Mouse (Mus musculus) adrenal gland, adult 18-20 months (tissue): ENCODE results near the gene Tgtp2. TPM values are rescaled to one million over a fixed set of nuclear protein-coding genes. Genes with fewer than 3 reads are reported as not detected.
"Not testable (repeated sequence)": the region's sequence is repeated elsewhere in the genome, so short reads cannot be mapped to it uniquely, and the experiment has no call there.

Source experiments
- DNase-seq, 2 experiments: peaks; one replicate each; pipeline ENCODE4 v3.0.0; 2021 to 2022; ENCODE audit warnings: low spot score in 2 of 2
- long read RNA-seq, 2 experiments: library from polyadenylated mRNA; stranded (forward); transcript quantifications; one replicate each; pipeline ENCODE4 v2.0.0; 2021
- total RNA-seq, 2 experiments: library from RNA; stranded (reverse); gene quantifications; 1 replicate in 1 of 2; 2 replicates in 1 of 2; pipeline ENCODE4 v1.2.3; 2021

Tgtp2 gene
- total RNA-seq: 10 to 100 TPM in 1 of 2 experiments, 1 to 10 TPM in 1; 4.3 to 18.2 TPM
- long read RNA-seq, experiment 1, transcript Tgtp2-201 (2 exons, 2,810 nt): major isoform, 9 of 10 reads
- long read RNA-seq, experiment 1, partial matches to known transcripts: 0 of 10 reads
- long read RNA-seq, experiment 1, other reads (novel, unspliced or antisense): 1 of 10 reads
- long read RNA-seq, experiment 2, partial matches to known transcripts: 0 of 1 reads
- long read RNA-seq, experiment 2, other reads (novel, unspliced or antisense): 0 of 1 reads

DNA sequence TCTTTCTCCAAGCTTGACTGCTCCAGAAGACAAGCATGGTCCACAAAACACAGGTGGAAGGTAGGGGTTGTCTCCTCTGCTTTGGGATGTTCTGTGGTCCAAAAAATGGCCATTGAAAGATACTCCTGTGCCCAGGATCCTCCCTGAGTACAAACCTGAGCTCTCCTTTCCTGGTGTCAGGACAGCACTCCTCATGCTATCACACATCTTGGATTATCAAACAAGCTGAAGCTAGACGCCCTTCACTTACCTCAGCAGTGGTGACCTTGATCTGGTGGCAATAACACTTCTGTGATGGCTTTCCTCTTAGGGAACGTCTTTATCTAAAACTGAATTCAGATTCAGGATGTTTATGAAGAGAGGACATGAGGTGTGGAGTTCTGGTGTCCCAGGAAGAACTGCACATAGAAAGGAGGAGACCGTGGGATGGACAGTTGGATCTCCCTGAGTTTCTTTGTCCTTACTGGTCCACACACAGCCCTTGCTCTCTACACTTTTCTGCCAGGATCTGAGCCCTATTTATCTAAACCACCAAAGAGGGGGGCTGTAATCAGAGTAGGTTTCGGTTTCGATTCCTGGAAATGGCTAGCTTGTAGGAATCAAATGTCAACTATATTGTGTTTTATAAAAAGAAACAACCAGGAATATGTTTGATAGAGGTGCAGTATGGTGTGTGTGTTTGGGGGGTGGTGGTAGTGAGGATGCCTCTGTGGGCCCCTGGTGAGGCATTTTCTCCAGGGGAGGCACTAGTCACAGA lies at the start of gene Tgtp2:
Gene Tgtp2, minus strand, starts transcription at position 494 of the 757 bp plus-strand sequence.
- DNase-seq: not testable (repeated sequence)

GRCm38 (mm10) chr11:49112624-49113219 lies 48.7 kb upstream of the Tgtp2 start:
- DNase-seq: no peak

DNA sequence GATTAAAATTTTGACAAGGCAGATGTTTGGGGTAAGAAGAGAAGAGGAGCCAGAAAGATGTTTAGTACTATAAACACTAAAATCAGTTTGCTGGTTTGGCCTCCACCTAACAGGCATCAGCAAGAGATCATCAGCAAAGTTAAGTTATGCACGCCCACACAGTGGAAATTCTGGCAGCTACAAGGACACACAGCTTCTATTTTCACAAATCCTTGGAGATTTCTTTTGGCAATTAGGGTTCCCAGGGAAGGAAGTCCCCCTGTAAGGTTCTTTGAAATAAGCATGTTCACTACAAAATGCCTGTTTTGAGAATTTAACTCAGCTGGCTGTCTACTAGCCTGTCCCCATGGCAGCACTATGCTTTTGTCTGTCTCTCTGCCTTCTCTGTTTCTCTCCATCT lies 47.0 kb upstream of the Tgtp2 start:
- DNase-seq: no peak

- DNase-seq: no peak
Observed at GRCm38 (mm10) chr11:49108833-49109232, 44.8 kb upstream of the Tgtp2 start.

- no peak for DNase-seq
Observed at GRCm38 (mm10) chr11:49107650-49108537, 43.9 kb upstream of the Tgtp2 start.

DNA sequence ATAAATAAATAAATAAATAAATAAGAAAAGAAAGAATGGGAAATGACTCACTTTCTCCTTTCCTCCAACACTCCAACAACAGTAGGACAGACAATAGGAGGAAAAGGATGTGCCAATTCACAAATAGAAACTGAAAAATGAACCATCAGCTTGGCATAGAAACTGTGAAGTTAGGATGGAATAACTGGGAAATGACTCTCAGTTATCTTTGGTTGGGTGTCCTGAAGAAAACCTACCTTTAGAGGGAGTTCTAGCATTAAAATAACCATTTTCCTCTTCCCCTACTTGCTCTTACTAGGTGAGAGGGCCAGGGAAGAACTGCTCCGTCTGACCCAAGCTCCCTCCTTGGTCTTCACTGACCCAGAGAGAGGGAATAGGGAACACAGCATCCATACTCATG lies 41.7 kb upstream of the Tgtp2 start:
- DNase-seq: no peak

- DNase-seq: peak; percentile 87 to 92
Observed at GRCm38 (mm10) chr11:49103047-49103693, 39.2 kb upstream of the Tgtp2 start.

GRCm38 (mm10) chr11:49101500-49101899 lies 37.5 kb upstream of the Tgtp2 start:
- no peak for DNase-seq

DNA sequence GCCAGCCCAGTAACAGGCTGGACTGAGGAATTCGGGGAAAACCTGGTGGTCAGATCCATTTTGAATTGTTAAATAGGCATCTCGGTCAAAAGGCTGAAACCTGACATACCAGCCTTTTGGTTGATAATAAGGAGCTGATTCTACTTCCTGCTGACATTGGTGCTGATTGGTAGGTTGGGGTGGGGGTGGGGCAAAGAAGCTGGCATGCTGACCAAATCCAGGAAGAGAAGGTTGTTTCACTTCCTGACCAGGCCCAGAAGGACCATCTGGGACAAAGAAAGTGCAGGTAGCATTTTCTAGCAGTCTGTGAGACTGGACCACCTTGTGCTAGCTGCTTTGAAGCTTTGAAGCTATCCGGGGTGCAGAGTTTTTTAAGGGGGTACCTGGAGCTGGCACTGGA lies 36.4 kb upstream of the Tgtp2 start:
- no peak for DNase-seq

DNA sequence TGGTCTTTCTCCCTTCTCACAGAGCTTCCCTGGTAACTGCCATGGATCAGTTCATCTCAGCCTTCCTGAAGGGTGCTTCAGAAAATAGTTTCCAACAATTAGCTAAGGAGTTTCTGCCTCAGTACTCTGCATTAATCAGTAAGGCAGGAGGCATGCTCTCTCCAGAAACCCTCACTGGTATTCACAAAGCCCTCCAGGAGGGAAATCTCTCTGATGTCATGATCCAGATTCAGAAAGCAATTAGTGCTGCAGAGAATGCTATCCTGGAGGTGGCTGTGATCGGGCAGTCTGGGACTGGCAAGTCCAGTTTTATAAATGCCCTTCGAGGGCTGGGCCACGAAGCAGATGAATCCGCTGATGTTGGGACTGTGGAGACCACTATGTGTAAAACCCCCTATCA lies 31.4 kb upstream of the Tgtp2 start:
- DNase-seq: no peak

DNA sequence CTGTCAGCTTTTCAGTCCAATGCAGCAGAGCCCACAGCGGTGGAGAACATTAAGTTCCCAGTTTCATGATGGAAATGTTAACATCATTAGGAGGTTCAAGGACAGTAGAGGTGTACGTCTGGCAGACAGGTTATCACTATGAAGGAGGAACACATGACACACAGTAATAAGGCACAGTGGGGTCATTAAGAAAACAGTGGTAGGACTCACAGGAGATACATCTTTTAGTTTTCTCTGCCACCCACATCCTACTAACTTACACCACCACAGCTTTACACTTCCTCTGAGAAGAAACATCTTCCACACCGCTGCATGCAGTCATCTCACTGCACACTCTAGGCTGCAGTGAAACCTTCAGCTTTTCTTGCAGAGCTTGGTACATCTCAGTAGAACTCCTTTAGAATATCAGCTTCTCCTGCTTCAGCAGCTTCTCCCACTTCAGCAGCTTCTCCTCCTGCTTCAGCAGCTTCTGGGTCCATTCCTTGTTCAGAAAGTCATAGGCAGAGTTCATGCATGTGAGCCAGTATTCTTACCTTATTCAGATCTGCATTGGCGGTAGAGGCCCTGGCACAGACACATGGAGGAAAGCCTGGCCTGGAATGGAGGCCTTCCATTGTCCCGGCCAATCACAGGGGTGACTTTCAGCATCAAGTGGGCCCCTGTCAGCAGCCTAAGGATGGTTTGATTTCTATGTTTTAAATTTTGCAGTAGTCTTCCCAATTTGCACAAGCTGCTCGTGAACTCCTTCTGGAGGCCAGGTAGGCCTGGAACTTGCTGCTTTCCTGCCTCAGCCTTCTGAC lies 30.1 kb upstream of the Tgtp2 start:
- DNase-seq: no peak

DNA sequence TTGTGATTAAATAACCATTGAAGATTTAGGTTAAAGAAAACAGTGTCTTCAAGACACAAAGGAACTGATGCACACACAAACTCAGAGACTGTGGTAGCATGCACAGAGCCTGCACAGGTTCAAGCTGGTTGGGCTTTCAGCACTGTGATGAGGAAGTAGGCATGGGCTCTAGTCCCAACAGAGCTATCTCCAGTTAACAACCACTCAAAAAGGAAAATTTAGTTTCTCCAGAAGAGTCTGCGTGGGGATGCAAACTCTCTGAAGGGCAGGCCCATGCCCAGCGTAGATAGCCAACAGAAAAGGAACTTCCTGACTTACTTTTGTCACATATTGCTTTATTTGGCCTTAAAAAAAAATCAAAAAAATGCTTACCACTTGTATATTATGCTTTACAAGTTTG lies 28.8 kb upstream of the Tgtp2 start:
- DNase-seq: no peak

DNA sequence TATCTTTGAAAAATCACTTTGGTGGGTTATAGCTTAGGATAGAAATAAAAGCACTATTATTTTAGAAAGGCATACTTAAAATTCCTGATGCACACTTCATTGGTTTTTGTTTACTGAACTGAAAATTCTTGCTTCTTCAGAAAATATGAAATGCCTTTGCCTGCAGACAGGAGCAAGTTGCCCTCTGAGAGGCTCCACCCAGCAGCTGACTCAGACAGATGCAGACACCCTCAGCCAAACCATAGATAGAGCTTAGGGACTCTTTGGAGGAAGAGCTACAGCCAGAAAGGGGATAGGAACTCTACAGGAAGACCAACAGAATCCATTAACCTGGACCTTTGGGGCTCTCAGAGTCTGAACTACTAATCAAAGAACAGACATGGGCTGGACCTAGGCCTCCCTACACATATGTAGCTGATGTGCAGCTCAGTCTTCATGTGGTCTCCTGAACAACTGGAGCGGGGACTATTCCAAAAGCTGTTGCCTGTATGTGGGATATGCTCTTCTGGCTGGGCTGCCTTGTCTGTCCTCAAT lies 28.1 kb upstream of the Tgtp2 start:
- no peak for DNase-seq

DNA sequence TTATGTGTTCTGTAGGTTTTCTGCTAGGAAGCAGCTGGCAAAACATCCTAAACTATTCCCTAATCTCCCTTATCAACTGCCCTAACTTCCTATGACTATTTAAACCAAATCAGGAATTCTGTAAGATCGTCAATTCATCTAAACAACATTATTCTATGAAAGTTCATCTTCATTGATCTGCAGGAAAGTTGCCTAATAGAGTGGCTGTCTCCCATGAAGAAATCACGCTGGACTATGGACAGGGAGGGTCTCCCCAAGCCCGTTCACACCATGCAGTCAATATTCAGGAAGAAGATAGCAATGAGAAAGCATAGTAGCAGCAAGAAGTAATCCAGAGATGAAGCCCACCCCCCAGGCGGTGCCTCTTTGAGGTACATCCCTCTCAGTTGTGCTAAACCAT lies 27.2 kb upstream of the Tgtp2 start:
- no peak for DNase-seq

DNA sequence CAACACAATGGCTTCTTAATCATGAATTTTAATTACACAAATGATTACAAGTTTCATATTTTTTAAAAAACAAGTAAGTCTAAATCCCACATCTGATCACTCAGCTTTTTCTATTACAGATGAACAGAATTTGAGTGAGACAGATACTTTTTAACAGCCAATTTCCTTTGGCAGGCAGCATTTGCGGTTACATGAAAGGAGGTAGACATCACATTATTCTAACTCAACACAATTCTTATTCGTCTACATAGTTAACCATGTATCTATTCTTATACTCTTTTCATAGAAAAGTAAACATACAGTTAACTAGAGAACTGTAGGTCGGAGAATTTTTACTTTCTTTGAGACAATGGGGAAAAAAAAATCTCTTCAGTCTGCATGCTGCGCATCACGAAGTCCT lies 26.5 kb upstream of the Tgtp2 start:
- DNase-seq: no peak

DNA sequence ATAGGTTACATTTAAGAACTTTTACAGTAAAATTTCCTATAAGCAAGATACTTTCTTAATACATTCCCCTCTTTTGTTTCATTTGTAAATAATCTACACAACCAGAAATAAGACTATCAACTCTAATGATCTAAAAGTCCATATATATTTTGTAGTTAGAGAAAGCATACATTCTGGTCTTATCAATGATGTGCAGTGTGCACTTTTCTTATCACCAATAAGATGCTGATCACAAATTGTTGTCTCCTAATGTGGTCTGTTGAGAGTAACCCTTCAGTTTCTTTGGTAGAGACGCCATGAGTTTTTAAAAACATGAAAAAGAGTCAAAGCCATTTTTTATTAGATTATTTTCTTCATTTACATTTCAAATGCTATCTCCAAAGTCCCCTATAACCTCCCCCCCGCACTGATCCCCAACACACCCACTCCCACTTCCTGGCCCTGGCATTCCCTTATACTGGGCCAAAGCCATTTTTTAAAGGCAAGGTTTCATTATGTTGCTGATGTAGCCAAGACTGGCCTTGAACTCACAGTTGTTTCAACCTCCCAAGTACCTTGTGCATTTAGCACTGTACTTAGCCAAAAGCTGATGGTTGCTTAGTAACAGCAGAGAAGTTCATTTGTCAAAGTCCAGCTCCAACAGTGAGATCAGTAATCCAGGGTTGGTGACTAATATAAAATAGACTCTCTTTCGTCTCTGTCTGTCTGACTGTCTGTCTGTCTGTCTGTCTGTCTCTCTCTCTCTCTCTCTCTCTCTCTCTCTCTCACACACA lies 25.9 kb upstream of the Tgtp2 start:
- no peak for DNase-seq

- no peak for DNase-seq
Observed at GRCm38 (mm10) chr11:49088990-49089652, 25.1 kb upstream of the Tgtp2 start.
